Mouse (Mus musculus) heart, postnatal 4 days (tissue): ENCODE results near the gene Cdhr2. TPM values are rescaled to one million over a fixed set of nuclear protein-coding genes. Genes with fewer than 3 reads are reported as not detected.

Source experiments
- DNase-seq: peaks from one replicate; pipeline ENCODE4 v3.0.0; 2021
- total RNA-seq, 2 experiments: library from RNA; stranded (reverse); gene quantifications; 2 replicates each; pipeline ENCODE4 v1.2.3; 2021

Gene Cdhr2
- not detected for total RNA-seq

GRCm38 (mm10) chr13:54701243-54701642 lies at the start of gene Cdhr2:
Gene Cdhr2 (plus strand): TSS chr13:54701461.
- no peak for DNase-seq

- DNase-seq: no peak
Measured at GRCm38 (mm10) chr13:54660877-54661276, 40.4 kb upstream of the Cdhr2 start.

GRCm38 (mm10) chr13:54661358-54661757 lies 39.9 kb upstream of the Cdhr2 start:
- DNase-seq: no peak

- DNase-seq: no peak
Measured at GRCm38 (mm10) chr13:54663999-54664398, 37.3 kb upstream of the Cdhr2 start.

GRCm38 (mm10) chr13:54664509-54664908 lies 36.8 kb upstream of the Cdhr2 start:
- DNase-seq: no peak

GRCm38 (mm10) chr13:54665062-54665461 lies 36.2 kb upstream of the Cdhr2 start:
- DNase-seq: no peak

GRCm38 (mm10) chr13:54670491-54670890 lies 30.8 kb upstream of the Cdhr2 start:
- no peak for DNase-seq

- no peak for DNase-seq
Measured at GRCm38 (mm10) chr13:54675895-54676590, 25.2 kb upstream of the Cdhr2 start.

- no peak for DNase-seq
Measured at GRCm38 (mm10) chr13:54678263-54678662, 23.0 kb upstream of the Cdhr2 start.

GRCm38 (mm10) chr13:54680184-54680853 lies 20.9 kb upstream of the Cdhr2 start:
- no peak for DNase-seq

GRCm38 (mm10) chr13:54681291-54681690 lies 20.0 kb upstream of the Cdhr2 start:
- DNase-seq: no peak

GRCm38 (mm10) chr13:54683301-54683700 lies 18.0 kb upstream of the Cdhr2 start:
- DNase-seq: no peak

GRCm38 (mm10) chr13:54684140-54684896 lies 16.9 kb upstream of the Cdhr2 start:
- peak; percentile 53 for DNase-seq

GRCm38 (mm10) chr13:54685174-54685573 lies 16.1 kb upstream of the Cdhr2 start:
- DNase-seq: peak; percentile 63

- DNase-seq: no peak
Measured at GRCm38 (mm10) chr13:54686139-54687053, 14.9 kb upstream of the Cdhr2 start.

- peak; percentile 78 for DNase-seq
Measured at GRCm38 (mm10) chr13:54687096-54687495, 14.2 kb upstream of the Cdhr2 start.

- DNase-seq: peak; percentile 98
Measured at GRCm38 (mm10) chr13:54687575-54688424, 13.5 kb upstream of the Cdhr2 start.

GRCm38 (mm10) chr13:54690151-54690740 lies 11.0 kb upstream of the Cdhr2 start:
- DNase-seq: no peak

- no peak for DNase-seq
Measured at GRCm38 (mm10) chr13:54691737-54692136, 9.5 kb upstream of the Cdhr2 start.

- DNase-seq: no peak
Measured at GRCm38 (mm10) chr13:54692711-54693557, 8.3 kb upstream of the Cdhr2 start.
